Mouse (Mus musculus) kidney, adult 2 months (tissue): ENCODE measurements around the gene Slc38a10.

ENCODE experiments used
- CTCF ChIP-seq: fragments of 200-500 bp; conservative IDR thresholded peaks from 2 replicates; pipeline ENCODE4 v1.5.1; 2011; ENCODE audit warnings: low read depth, mild to moderate bottlenecking, control low read depth, low read length, moderate library complexity, mixed read lengths; ENCODE audit not compliant: insufficient read depth, insufficient read length
- POLR2A ChIP-seq: fragments of 200-500 bp; IDR thresholded peaks from one replicate; pipeline ENCODE4 v1.6.1; 2011; ENCODE audit warnings: low read depth, low read length, control low read depth

DNA sequence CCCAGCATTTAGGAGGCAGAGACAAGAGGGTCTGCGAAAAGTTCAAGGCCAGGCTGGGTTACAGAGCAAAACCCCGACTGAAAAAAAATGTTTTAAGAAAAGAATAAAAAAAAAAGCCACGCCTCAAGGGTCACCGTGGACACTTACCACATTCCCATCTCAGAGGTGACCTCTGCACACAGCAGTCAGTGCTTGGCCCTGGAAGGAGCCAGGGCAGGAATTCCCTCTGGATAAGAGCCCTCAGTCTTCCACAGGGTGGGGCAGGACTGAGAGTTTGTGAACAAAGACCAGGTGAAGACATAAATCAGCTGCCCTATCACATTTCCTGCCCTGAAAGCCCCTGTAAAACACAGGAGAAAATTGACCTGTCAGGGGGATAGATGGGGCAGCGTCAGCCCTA lies 12.9 kb upstream of the Slc38a10 start:
- TF ChIP-seq CTCF (no peak), POLR2A (no peak)
